Mouse (Mus musculus) forebrain, embryonic 10.5 days (tissue): ENCODE measurements at regions not wholly inside any gene's neighbourhood (a gene's known extent, or its start where the extent isn't known, plus 50 kb on each side); places are given as distances from the start of the nearest gene placed in this dataset.

Experiments
- DNase-seq: peaks from one replicate; pipeline ENCODE4 v3.0.0-alpha.2; 2017; ENCODE audit warnings: low spot score; ENCODE audit errors: extremely low spot score
- H3K27ac ChIP-seq: fragments of 300-500 bp; sonication (generic); 2 replicates; pipeline ENCODE4 v1.5.1; 2016; ENCODE audit warnings: mild to moderate bottlenecking
- H3K27me3 ChIP-seq: fragments of 300-500 bp; sonication (generic); 2 replicates; pipeline ENCODE4 v1.6.1; 2016; ENCODE audit warnings: mild to moderate bottlenecking; ENCODE audit not compliant: poor library complexity, severe bottlenecking
- H3K36me3 ChIP-seq: fragments of 300-500 bp; sonication (generic); replicated peaks from 2 replicates; pipeline ENCODE4 v1.6.1; 2016; ENCODE audit warnings: mild to moderate bottlenecking, moderate library complexity
- H3K4me1 ChIP-seq: fragments of 300-500 bp; sonication (generic); 2 replicates; pipeline ENCODE4 v1.6.1; 2016
- H3K4me3 ChIP-seq: fragments of 300-500 bp; sonication (generic); 2 replicates; pipeline ENCODE4 v1.5.1; 2016; ENCODE audit warnings: mild to moderate bottlenecking, moderate library complexity
- H3K9me3 ChIP-seq: fragments of 300-500 bp; sonication (generic); 2 replicates; pipeline ENCODE4 v1.6.1; 2016; ENCODE audit warnings: mild to moderate bottlenecking, moderate library complexity
- WGBS: fragments of 180-500 bp; shearing (Covaris S2); methylation state at CpG from one replicate; pipeline ENCODE4 v1.1.7; 2016; 5-methylcytosine and 5-hydroxymethylcytosine counted together

GRCm38 (mm10) chr16:39431581-39431980 lies 539.1 kb downstream of the Igsf11 start:
- no peak overlapping the region for H3K27ac ChIP-seq
- no peaks in the 10 kb centered on the region for H3K4me1 ChIP-seq
- no peak for DNase-seq
- no peaks in the 10 kb centered on the region for H3K36me3 ChIP-seq
- no peaks in the 10 kb centered on the region for H3K27me3 ChIP-seq
- H3K9me3 ChIP-seq, result no peaks in the 10 kb centered on the region
- H3K4me3 ChIP-seq, result no peak overlapping the region
- 98% methylated on average over 1 of the region's 1 CpGs for WGBS

- Histone ChIP-seq H3K4me1 (no peaks in the 10 kb centered on the region), H3K27ac (no peak overlapping the region), H3K27me3 (no peaks in the 10 kb centered on the region), H3K36me3 (no peaks in the 10 kb centered on the region), H3K4me3 (no peak overlapping the region), H3K9me3 (no peaks in the 10 kb centered on the region)
- DNase-seq, result no peak
- WGBS, result 93% methylated on average over 2 of the region's 2 CpGs
Observed at GRCm38 (mm10) chr16:39445740-39446139, 538.4 kb upstream of the Lsamp start.

GRCm38 (mm10) chr16:39453400-39454138 lies 530.6 kb upstream of the Lsamp start:
- Histone ChIP-seq H3K36me3 (no peaks in the 10 kb centered on the region), H3K4me3 (no peak overlapping the region), H3K27ac (no peak overlapping the region), H3K4me1 (peaks cover 11% of the 10 kb centered on the region), H3K27me3 (no peaks in the 10 kb centered on the region), H3K9me3 (no peaks in the 10 kb centered on the region)
- no peak for DNase-seq
- 63% methylated on average over 5 of the region's 5 CpGs for WGBS
